Mouse (Mus musculus) stomach, postnatal 0 days (tissue): ENCODE results near the gene Mylk4.

ENCODE experiments used
- CTCF ChIP-seq: IDR thresholded peaks from 2 replicates; pipeline ENCODE4 v1.5.1; 2016; ENCODE audit warnings: antibody characterized with exemption, low read depth, mild to moderate bottlenecking, moderate library complexity
- EP300 ChIP-seq: optimal IDR thresholded peaks from 2 replicates; pipeline ENCODE3; 2016; ENCODE audit warnings: antibody characterized with exemption

- TF ChIP-seq CTCF (no peak), EP300 (no peak)
Observed at GRCm38 (mm10) chr13:32717709-32718108, 66.0 kb downstream of the Mylk4 start.
